Mouse (Mus musculus) bone marrow, adult 2 months (tissue): ENCODE measurements around the gene Nova2.

ENCODE experiments used
- CTCF ChIP-seq: fragments of 200-500 bp; IDR thresholded peaks from 2 replicates; pipeline ENCODE4 v1.5.1; 2011; ENCODE audit warnings: low read length, control low read depth; ENCODE audit not compliant: control insufficient read depth, insufficient read depth
- POLR2A ChIP-seq: fragments of 200-500 bp; IDR thresholded peaks from 2 replicates; pipeline ENCODE4 v1.6.1; 2011; ENCODE audit warnings: low read depth, mild to moderate bottlenecking, control low read depth, low read length, borderline replicate concordance; ENCODE audit not compliant: control insufficient read depth

DNA sequence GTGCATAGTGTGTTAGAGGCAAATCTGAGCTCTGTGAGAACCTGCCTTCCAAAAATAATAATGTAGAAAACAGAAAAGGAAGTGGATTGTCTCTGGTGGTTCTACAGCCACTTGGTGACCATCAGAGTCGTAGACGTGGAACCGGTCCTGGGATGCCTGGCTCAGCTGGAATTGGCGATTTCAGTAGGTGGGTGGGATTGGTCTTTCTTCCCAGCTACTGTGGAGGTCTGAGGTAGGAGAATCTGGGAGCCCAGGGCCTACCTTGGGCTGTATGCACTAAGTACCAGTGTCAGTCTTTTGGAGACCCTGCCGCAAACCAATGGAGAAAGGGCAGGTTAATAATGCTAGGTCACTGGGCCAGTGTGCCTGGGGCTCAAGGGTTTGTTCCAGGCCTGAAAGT, 67.3 kb downstream of the Nova2 start:
- TF ChIP-seq POLR2A: no peak
- no peak for TF ChIP-seq CTCF
